Mouse (Mus musculus) cerebellum, adult 2 months (tissue): ENCODE data around the gene Sln.

ENCODE experiments used
- CTCF ChIP-seq: fragments of 200-500 bp; IDR thresholded peaks from 2 replicates; pipeline ENCODE4 v1.5.1; 2011; ENCODE audit warnings: low read depth, mild to moderate bottlenecking, control low read depth, low read length, moderate library complexity, borderline replicate concordance; ENCODE audit not compliant: insufficient read depth
- POLR2A ChIP-seq: fragments of 200-500 bp; IDR thresholded peaks from 2 replicates; pipeline ENCODE4 v1.6.1; 2011; ENCODE audit warnings: low read length, control low read depth, borderline replicate concordance; ENCODE audit not compliant: insufficient read depth

DNA sequence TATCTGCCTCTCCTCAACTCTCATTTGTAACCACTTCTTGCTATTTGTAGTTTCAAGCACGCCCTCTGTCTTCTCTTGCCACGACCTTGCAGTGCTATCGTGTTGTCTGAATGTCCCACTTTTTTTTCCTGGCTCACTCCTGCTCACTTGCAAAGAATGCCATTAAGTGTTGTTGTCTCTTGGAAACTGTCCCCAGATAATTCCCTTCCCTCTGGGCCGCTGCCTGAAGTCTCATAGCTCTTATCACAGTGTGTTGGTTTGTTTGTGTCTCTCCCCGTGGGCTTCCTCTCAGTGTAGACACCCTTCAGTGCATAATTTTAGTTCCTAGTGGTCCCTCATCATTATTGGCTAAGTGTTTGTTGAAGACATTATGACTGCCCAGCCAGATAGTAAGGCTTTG lies 7.9 kb downstream of the Sln start:
- TF ChIP-seq CTCF = no peak
- TF ChIP-seq POLR2A = no peak
